In the genomic region with DNA sequence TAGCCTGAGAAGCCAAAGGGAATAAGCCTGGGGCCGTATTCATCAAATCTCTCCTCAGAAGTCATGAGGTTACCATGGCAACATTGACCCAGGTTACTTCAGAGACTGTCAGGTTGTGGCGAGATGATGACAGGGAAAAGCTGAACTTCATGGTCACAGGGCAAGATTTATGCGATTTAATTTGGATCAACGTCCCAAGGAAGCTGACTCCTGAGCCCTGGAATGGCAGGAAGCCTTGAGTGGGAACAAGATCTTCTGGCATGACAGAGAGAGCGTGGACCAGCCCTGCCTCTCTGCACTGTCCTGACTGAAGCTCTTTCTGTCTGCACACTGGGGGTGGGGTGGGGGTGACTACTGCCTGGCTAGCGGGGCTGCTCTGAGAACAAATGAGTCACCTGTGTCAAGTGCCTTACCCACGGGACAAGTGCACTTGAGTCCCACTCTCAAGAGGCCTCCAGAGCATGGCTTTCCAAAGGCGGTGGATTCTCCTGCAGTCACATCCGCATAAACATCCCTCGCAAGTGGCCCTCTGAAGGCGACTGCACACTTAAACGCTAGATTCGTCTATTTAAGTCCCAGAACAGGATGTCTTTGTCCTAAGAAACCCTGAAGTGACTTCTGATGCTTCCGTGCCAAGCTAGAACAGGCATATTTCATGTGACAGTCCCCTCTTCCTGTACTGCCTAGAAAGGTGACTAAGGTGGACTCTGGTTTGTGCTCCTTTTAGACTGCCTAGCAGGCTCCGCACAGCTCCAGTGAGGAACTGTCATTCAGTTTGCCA, we compare ENCODE assay signal across 11 mouse cellular contexts. TPM values are rescaled to one million over a fixed set of nuclear protein-coding genes. Genes with fewer than 3 reads are reported as not detected.
DNase-seq lines count a peak whose midpoint lies in the region; ATAC-seq and TF ChIP-seq lines count a peak whose summit lies in the region.
"Had no signal": no experiment of that assay in that cellular context is flagged by ENCODE, and none has a peak within 500 bp of the region (broad histone marks: within the 10 kb centered on the region; RNA-seq: fewer than 3 reads in every experiment).

No protein-coding gene starts in this region.

- H3K27me3 ChIP-seq in heart, adult 2 months (ENCODE audit: control insufficient read depth, insufficient read depth, low read length): no peaks in the 10 kb centered on the region
- no peaks in the 10 kb centered on the region for H3K27me3 ChIP-seq in forebrain, embryonic 15.5 days
- no peaks in the 10 kb centered on the region for H3K27me3 ChIP-seq in kidney, embryonic 15.5 days
- H3K27me3 ChIP-seq in midbrain, embryonic 16.5 days (ENCODE audit: control insufficient read depth, insufficient read depth, low read depth, low read length): no peaks in the 10 kb centered on the region
- H3K27me3 ChIP-seq in liver, embryonic 11.5 days (replicated peaks; ENCODE audit: control insufficient read depth, insufficient read depth, low read length): no peaks in the 10 kb centered on the region
- H3K27me3 ChIP-seq: heart, embryonic 15.5 days had no signal

- peak; percentile 83 for TF ChIP-seq EP300 in heart, adult 2 months (IDR thresholded peaks at IDR 0.05; ENCODE audit: insufficient read depth, low read depth, low read length)

- WGBS in heart, adult 2 months: 52% methylated on average over 15 of the region's 15 CpGs
- 67% methylated on average over 15 of the region's 15 CpGs for WGBS in forebrain, embryonic 15.5 days
- 54% methylated on average over 15 of the region's 15 CpGs for WGBS in kidney, embryonic 15.5 days
- 48% methylated on average over 15 of the region's 15 CpGs for WGBS in midbrain, embryonic 16.5 days
- WGBS in liver, embryonic 11.5 days: 79% methylated on average over 15 of the region's 15 CpGs

- H3K79me2 ChIP-seq in heart, adult 2 months (replicated peaks; ENCODE audit: control insufficient read depth, insufficient read depth, low read length): no peaks in the 10 kb centered on the region

- peaks cover 7% of the 10 kb centered on the region for H3K36me3 ChIP-seq in heart, adult 2 months (ENCODE audit: control insufficient read depth, insufficient read depth, low read length)
- H3K36me3 ChIP-seq in forebrain, embryonic 15.5 days: no peaks in the 10 kb centered on the region
- H3K36me3 ChIP-seq in kidney, embryonic 15.5 days: no peaks in the 10 kb centered on the region
- no peaks in the 10 kb centered on the region for H3K36me3 ChIP-seq in midbrain, embryonic 16.5 days (ENCODE audit: control insufficient read depth, insufficient read depth, low read length)
- H3K36me3 ChIP-seq in liver, embryonic 11.5 days (ENCODE audit: control insufficient read depth, insufficient read depth, low read length): no peaks in the 10 kb centered on the region
- H3K36me3 ChIP-seq: heart, embryonic 15.5 days had no signal

- H3K9ac ChIP-seq in heart, adult 2 months (ENCODE audit: low read depth, low read length): peak overlapping the region; percentile 16; the same call in 1 of the 2 replicates
- no peak overlapping the region for H3K9ac ChIP-seq in forebrain, embryonic 15.5 days (replicated peaks)
- H3K9ac ChIP-seq in kidney, embryonic 15.5 days: no peak overlapping the region
- no peak overlapping the region for H3K9ac ChIP-seq in midbrain, embryonic 16.5 days (ENCODE audit: low read depth, low read length)
- no peak overlapping the region for H3K9ac ChIP-seq in liver, embryonic 11.5 days (ENCODE audit: low read depth, low read length)
- H3K9ac ChIP-seq: heart, embryonic 15.5 days had no signal

- no peak for TF ChIP-seq CTCF in heart, adult 2 months (IDR thresholded peaks at IDR 0.05)

- peak; percentile 51 to 56 for DNase-seq in heart, adult 2 months
- DNase-seq in heart, postnatal 36 days: no peak
- DNase-seq in left cerebral cortex, adult 18-20 months (ENCODE audit: low spot score in 2 of 2): no peak
- DNase-seq in MN1 (ENCODE audit: low spot score): no peak
- no peak for DNase-seq in liver, embryonic 11.5 days (ENCODE audit: low spot score)
- DNase-seq: cerebellum, postnatal 10 days had no signal

- no peaks in the 10 kb centered on the region for H3K9me3 ChIP-seq in forebrain, embryonic 15.5 days
- no peaks in the 10 kb centered on the region for H3K9me3 ChIP-seq in kidney, embryonic 15.5 days (replicated peaks)
- H3K9me3 ChIP-seq in midbrain, embryonic 16.5 days (replicated peaks; ENCODE audit: control insufficient read depth, low read length, poor library complexity, severe bottlenecking): no peaks in the 10 kb centered on the region
- H3K9me3 ChIP-seq in liver, embryonic 11.5 days (ENCODE audit: control insufficient read depth, low read length): no peaks in the 10 kb centered on the region

- peak overlapping the region; percentile 86 for H3K27ac ChIP-seq in heart, adult 2 months
- H3K27ac ChIP-seq in forebrain, embryonic 15.5 days (replicated peaks): 0 out of 2 replicates have a peak overlapping the region, but pooled peaks have one; percentile 11
- peak overlapping the region; percentile 70 for H3K27ac ChIP-seq in kidney, embryonic 15.5 days
- H3K27ac ChIP-seq in midbrain, embryonic 16.5 days (ENCODE audit: low read length): peak overlapping the region; percentile 78
- no peak overlapping the region for H3K27ac ChIP-seq in liver, embryonic 11.5 days (ENCODE audit: low read depth, low read length)
- H3K27ac ChIP-seq: heart, embryonic 15.5 days had no signal

- intact Hi-C loops in heart, adult 2 months (cut with DNase I): loop anchor here (1.0 to 5.0 kb wide), 4 partner anchors 94 to 152 kb away; no protein-coding TSS in a partner anchor
- intact Hi-C loops in heart, postnatal 36 days (cut with DNase I): loop anchor here (2.0 kb wide), 2 partner anchors 25 to 91 kb away; no protein-coding TSS in a partner anchor

- peak; percentile 72 for TF ChIP-seq POLR2A in heart, adult 2 months (IDR thresholded peaks at IDR 0.05; ENCODE audit: insufficient read depth, low read depth, low read length)

- H3K4me1 ChIP-seq in heart, adult 2 months (ENCODE audit: control insufficient read depth, insufficient read depth, low read length): peaks cover 25% of the 10 kb centered on the region
- no peaks in the 10 kb centered on the region; the same call in 1 of the 2 replicates for H3K4me1 ChIP-seq in forebrain, embryonic 15.5 days
- H3K4me1 ChIP-seq in kidney, embryonic 15.5 days: peaks cover 32% of the 10 kb centered on the region; the same call in 1 of the 2 replicates
- peaks cover 16% of the 10 kb centered on the region for H3K4me1 ChIP-seq in midbrain, embryonic 16.5 days (ENCODE audit: control insufficient read depth, insufficient read depth, low read length)
- peaks cover 4% of the 10 kb centered on the region; the same call in 1 of the 2 replicates for H3K4me1 ChIP-seq in liver, embryonic 11.5 days (replicated peaks; ENCODE audit: control insufficient read depth, insufficient read depth, low read length)

- 0 out of 2 replicates have a peak, but pooled peaks have one; percentile 51 for ATAC-seq in forebrain, embryonic 15.5 days (replicated peaks)
- peak; percentile 52; the same call in 1 of the 2 replicates for ATAC-seq in kidney, embryonic 15.5 days (replicated peaks; ENCODE audit: low FRiP score)
- ATAC-seq in midbrain, embryonic 16.5 days: peak; percentile 82
- ATAC-seq in liver, embryonic 11.5 days (replicated peaks; ENCODE audit: low FRiP score): no peak

- H3K4me3 ChIP-seq in heart, adult 2 months: no peak overlapping the region
- no peak overlapping the region for H3K4me3 ChIP-seq in forebrain, embryonic 15.5 days
- H3K4me3 ChIP-seq in kidney, embryonic 15.5 days (replicated peaks): no peak overlapping the region
- H3K4me3 ChIP-seq in midbrain, embryonic 16.5 days (ENCODE audit: low read depth, low read length): no peak overlapping the region
- H3K4me3 ChIP-seq in liver, embryonic 11.5 days (ENCODE audit: low read depth, low read length): no peak overlapping the region
- H3K4me3 ChIP-seq: heart, embryonic 15.5 days had no signal

- no peak overlapping the region for H3K4me2 ChIP-seq in forebrain, embryonic 15.5 days (replicated peaks)
- no peak overlapping the region for H3K4me2 ChIP-seq in kidney, embryonic 15.5 days
- H3K4me2 ChIP-seq in midbrain, embryonic 16.5 days (ENCODE audit: low read length): no peak overlapping the region
- no peak overlapping the region for H3K4me2 ChIP-seq in liver, embryonic 11.5 days
- H3K4me2 ChIP-seq: heart, embryonic 15.5 days had no signal

RNA-seq across cellular contexts. Expression of a gene that starts 26.7 kb away (rescaled TPM):
- total RNA-seq in heart, adult 2 months (2021): not detected
- not detected in 2 replicates for polyA plus RNA-seq in heart, adult 2 months (2012; rRNA removed)
- not detected for total RNA-seq in heart, postnatal 36 days (2021)
- not detected in 2 replicates for polyA plus RNA-seq in forebrain, embryonic 15.5 days (2015; fragmentation: Nextera tagmentation; extraction: Ambion mirVana)
- 0.14 TPM in 1 of 2 replicates, not detected in the other for polyA plus RNA-seq in kidney, embryonic 15.5 days (2015; fragmentation: Nextera tagmentation; extraction: Ambion mirVana)
- not detected in 2 replicates for polyA plus RNA-seq in midbrain, embryonic 16.5 days (2015; fragmentation: Nextera tagmentation; extraction: Ambion mirVana)
- total RNA-seq in left cerebral cortex, adult 18-20 months (2021): not detected
- not detected in 2 replicates for polyA plus RNA-seq in liver, embryonic 11.5 days (2014; fragmentation: Nextera tagmentation; extraction: Ambion mirVana)
- polyA plus RNA-seq: heart, embryonic 15.5 days; thymus, postnatal 0 days had no signal

RNA-seq across cellular contexts. Expression of a gene that starts 27.6 kb away (rescaled TPM):
- 100 to 1,000 TPM in 1 of 2 experiments, 10 to 100 TPM in 1; 66.4 to 116 TPM for total RNA-seq in heart, adult 2 months (2021)
- polyA plus RNA-seq in heart, adult 2 months (2012; rRNA removed): 91.8 and 124 TPM in 2 replicates
- 10 to 100 TPM; 54.7 to 54.8 TPM for total RNA-seq in heart, postnatal 36 days (2021)
- 67.3 and 68.3 TPM in 2 replicates for polyA plus RNA-seq in forebrain, embryonic 15.5 days (2015; fragmentation: Nextera tagmentation; extraction: Ambion mirVana)
- 28.7 and 29.7 TPM in 2 replicates for polyA plus RNA-seq in kidney, embryonic 15.5 days (2015; fragmentation: Nextera tagmentation; extraction: Ambion mirVana)
- polyA plus RNA-seq in midbrain, embryonic 16.5 days (2015; fragmentation: Nextera tagmentation; extraction: Ambion mirVana): 26.3 and 36.4 TPM in 2 replicates
- total RNA-seq in left cerebral cortex, adult 18-20 months (2021): 10 to 100 TPM; 29.7 to 33.7 TPM
- polyA plus RNA-seq in liver, embryonic 11.5 days (2014; fragmentation: Nextera tagmentation; extraction: Ambion mirVana): 233 and 245 TPM in 2 replicates

Comparison
In these comparisons a context has a peak if more than half of its experiments do, and no peak if none do; other contexts are left out.
1. DNase-seq: peak in heart, adult 2 months (2 of 2); none in heart, postnatal 36 days (0 of 2), left cerebral cortex, adult 18-20 months (0 of 2), MN1 (single experiment) and liver, embryonic 11.5 days (single experiment).